Mouse (Mus musculus) ES-E14 (cell line): ENCODE data around the gene Rxrb.

ENCODE experiments used
- HCFC1 ChIP-seq: IDR thresholded peaks from 2 replicates; pipeline ENCODE4 v1.6.1; 2012; ENCODE audit warnings: low read length, inconsistent platforms, borderline replicate concordance; ENCODE audit not compliant: insufficient read depth
- MAFK ChIP-seq: IDR thresholded peaks from 2 replicates; pipeline ENCODE4 v1.6.1; 2014; ENCODE audit warnings: mild to moderate bottlenecking, low read depth, low read length, inconsistent platforms; ENCODE audit not compliant: insufficient read depth
- ZNF384 ChIP-seq: IDR thresholded peaks from 2 replicates; pipeline ENCODE4 v1.6.1; 2012; ENCODE audit warnings: low read depth, low read length, inconsistent platforms

- TF ChIP-seq MAFK, result no peak
- TF ChIP-seq ZNF384, result no peak
- TF ChIP-seq HCFC1, result no peak
Measured at GRCm38 (mm10) chr17:34087386-34087785, 55.8 kb downstream of the Rxrb start.
